Mouse (Mus musculus): Measurements from ENCODE around the gene Mxra8. TPM values are rescaled to one million over a fixed set of nuclear protein-coding genes. Genes with fewer than 3 reads are reported as not detected.

The Mxra8 gene
- 50.7 and 52.6 TPM in 2 replicates for polyA plus RNA-seq (2016; fragmentation: Nextera tagmentation; extraction: Ambion mirVana)

DNA sequence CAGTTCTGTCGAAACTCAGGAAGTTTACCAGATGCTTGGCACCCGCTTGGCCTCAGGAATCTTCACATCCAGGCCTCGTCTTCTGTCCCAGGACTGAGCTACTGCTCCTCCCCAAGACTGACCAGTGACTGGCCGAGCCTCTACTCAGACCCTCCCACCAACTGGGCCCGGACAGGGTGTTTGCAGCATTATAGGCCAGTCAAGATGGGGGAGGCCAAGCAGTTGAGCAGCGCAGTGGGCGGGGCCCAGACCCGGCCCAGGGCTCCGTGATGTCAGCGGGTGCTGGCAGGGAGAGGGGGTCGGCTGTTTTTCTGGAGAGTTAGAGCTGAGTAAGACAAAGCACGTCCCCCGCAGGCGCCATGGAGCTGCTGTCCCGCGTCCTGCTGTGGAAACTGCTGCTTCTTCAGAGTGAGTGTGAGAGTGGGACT, at the start of gene Mxra8:
Gene Mxra8, plus strand, starts transcription at position 198 of the 428 bp plus-strand sequence.
- Histone ChIP-seq H3K9me3 (no peaks in the 10 kb centered on the region), H3K36me3 (peaks cover 15% of the 10 kb centered on the region), H3K27me3 (no peaks in the 10 kb centered on the region), H3K9ac (peak within 1 kb of the TSS; percentile 61), H3K27ac (peak within 1 kb of the TSS; percentile 52), H3K4me3 (peak within 1 kb of the TSS; percentile 47), H3K4me2 (replicated peaks) (peak within 1 kb of the TSS; percentile 94), H3K4me1 (peaks cover 28% of the 10 kb centered on the region)
- WGBS, result 2% methylated on average over 16 of the region's 16 CpGs
- ATAC-seq (ENCODE audit: insufficient number of reproducible peaks, insufficient read depth, low FRiP score, low TSS enrichment), result peak; percentile 79

DNA sequence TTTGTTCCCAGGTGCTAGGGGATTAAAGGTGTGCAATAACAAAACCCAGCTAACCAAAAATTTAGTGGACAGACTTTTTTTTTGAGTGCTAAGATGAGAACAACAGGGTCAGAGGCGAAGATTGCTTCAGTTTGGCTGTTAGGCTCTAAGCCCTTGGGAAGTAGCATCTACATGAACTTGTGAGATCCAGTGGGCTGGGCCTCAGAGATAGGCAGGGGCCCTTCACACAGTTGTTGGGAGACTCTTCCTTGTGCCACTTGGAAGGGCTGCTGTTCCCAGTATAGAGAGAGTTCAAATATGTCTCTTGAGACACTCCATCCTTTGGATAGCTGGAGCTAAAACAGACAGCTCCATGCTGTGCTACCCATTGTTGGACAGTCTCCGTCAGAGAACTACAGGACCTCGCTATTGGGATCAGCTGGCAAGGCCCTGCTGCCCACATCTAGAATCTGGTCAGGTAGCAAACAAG, 49.4 kb upstream of the Mxra8 start, which contains the start of gene Ankrd65:
Gene Ankrd65, plus strand, starts transcription at position 419 of the 469 bp plus-strand sequence.
- Histone ChIP-seq H3K9ac (no peak within 1 kb of the TSS), H3K9me3 (no peaks in the 10 kb centered on the region), H3K36me3 (no peaks in the 10 kb centered on the region), H3K4me1 (peaks cover 5% of the 10 kb centered on the region; the same call in 1 of the 2 replicates), H3K4me2 (replicated peaks) (no peak within 1 kb of the TSS), H3K4me3 (no peak within 1 kb of the TSS), H3K27ac (no peak within 1 kb of the TSS), H3K27me3 (no peaks in the 10 kb centered on the region)
- WGBS, result 79% methylated on average over 3 of the region's 3 CpGs
- ATAC-seq (ENCODE audit: insufficient number of reproducible peaks, insufficient read depth, low FRiP score, low TSS enrichment), result no peak

DNA sequence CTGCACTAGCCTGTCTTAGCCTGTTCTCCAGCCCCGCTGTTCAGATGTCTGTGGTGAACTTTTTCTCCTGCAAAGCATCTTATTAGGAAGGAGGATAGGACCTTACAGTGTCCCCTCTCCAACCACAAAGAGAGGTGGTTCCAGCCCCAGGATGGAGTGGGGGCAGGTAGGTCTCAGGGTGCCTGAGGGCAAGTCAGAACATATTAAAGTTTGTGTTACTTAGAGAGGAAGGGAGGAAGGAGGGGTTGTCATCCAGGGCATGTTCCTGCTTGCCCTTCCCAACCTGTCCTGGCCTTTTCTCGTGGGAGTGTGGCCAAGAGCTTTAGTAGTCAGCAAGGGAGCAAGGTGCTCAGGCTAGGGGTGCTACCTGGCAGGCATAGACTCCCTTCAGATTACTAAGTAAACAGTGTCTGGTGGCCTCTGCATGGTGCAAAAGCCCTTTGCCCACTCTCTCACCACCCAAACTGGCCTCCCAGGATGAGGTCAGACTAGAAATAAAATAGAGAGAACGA, 48.8 kb upstream of the Mxra8 start:
- Histone ChIP-seq H3K9ac (no peak overlapping the region), H3K4me3 (no peak overlapping the region), H3K4me1 (no peaks in the 10 kb centered on the region), H3K36me3 (no peaks in the 10 kb centered on the region), H3K27ac (no peak overlapping the region), H3K4me2 (replicated peaks) (no peak overlapping the region), H3K9me3 (no peaks in the 10 kb centered on the region), H3K27me3 (no peaks in the 10 kb centered on the region)
- ATAC-seq (ENCODE audit: insufficient number of reproducible peaks, insufficient read depth, low FRiP score, low TSS enrichment), result no peak; the same call in 1 of the 2 replicates
- 65% methylated on average over 3 of the region's 3 CpGs for WGBS

DNA sequence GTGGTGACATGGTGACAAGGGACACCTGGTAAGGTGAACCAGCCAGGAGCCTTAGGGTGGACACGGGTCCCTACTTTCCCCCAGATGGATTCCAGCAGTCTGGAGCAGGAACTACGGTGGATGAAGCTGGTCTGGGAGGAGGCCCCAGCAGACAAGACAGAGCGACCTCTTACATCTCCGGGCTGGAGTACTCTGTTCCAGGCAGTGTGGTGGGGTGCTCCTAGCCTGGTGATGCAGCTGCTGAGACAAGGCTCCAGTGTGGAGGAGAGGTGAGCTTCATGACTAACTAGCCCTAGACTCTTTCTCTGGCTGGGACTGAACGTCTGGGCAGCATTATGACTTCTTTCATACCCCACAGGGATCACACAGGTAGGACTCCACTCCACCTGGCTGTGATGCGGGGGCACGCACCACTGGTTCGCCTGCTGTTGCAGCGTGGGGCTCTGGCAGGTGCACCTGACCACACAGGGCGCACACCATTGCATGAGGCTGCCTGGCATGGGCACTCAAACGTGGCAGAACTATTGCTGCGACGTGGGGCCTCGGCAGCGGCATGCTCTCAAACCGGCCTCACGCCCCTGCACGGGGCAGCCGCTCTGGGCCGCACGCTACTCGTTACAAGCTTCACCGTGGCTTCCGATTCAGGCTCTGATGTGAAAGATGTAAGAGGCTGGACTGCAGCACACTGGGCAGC, 48.1 kb upstream of the Mxra8 start:
- Histone ChIP-seq H3K4me2 (replicated peaks) (no peak overlapping the region), H3K27ac (no peak overlapping the region), H3K36me3 (no peaks in the 10 kb centered on the region), H3K9ac (no peak overlapping the region), H3K9me3 (no peaks in the 10 kb centered on the region), H3K4me3 (no peak overlapping the region), H3K27me3 (no peaks in the 10 kb centered on the region), H3K4me1 (no peaks in the 10 kb centered on the region)
- peak; percentile 47; the same call in 1 of the 2 replicates for ATAC-seq (ENCODE audit: insufficient number of reproducible peaks, insufficient read depth, low FRiP score, low TSS enrichment)
- WGBS, result 73% methylated on average over 24 of the region's 24 CpGs

DNA sequence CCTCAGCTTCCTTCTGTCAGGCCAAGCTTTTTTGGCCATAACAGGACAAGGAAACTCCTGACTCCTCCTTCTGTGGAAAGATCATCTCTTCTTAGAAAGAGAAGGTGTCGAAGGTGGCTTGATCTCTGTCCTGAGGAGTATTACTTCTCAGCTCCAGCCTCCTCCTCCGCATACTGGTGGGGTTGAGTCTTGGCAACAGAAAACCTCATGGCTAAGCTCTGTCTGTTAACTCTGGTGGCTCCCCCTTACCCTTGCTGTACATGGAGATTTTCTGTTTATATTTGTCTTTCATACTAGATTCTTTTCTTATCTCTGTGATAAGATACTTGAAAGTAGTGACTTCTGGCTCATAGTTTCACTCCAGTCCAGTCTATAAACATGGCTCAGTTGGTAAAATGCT, 45.8 kb upstream of the Mxra8 start:
- H3K27ac ChIP-seq, result no peak overlapping the region
- H3K27me3 ChIP-seq, result no peaks in the 10 kb centered on the region
- no peaks in the 10 kb centered on the region for H3K36me3 ChIP-seq
- no peaks in the 10 kb centered on the region for H3K4me1 ChIP-seq
- H3K4me3 ChIP-seq, result no peak overlapping the region
- no peak overlapping the region for H3K4me2 ChIP-seq (replicated peaks)
- no peak overlapping the region for H3K9ac ChIP-seq
- no peak for ATAC-seq (ENCODE audit: insufficient number of reproducible peaks, insufficient read depth, low FRiP score, low TSS enrichment)
- 81% methylated on average over 2 of the region's 2 CpGs for WGBS
- H3K9me3 ChIP-seq, result no peaks in the 10 kb centered on the region

DNA sequence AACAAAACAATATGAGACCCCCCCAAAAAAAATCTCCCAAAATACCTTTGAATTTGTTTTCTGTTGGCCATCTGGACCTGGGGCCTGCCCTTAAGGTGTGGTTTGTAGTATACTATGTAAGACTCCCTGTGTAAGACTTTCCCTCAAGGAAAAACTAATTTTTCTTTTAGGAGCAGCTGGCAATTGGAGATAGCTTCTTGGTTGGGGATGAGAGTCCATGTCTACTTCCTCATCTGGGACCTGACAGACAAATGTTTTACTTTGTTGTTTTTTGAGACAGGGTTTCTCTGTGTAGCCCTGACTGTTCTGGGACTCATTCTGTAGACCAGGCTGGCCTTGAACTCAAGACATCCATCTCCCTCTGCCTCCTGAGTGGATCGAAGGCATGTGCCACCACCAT, 37.4 kb upstream of the Mxra8 start:
- no peak overlapping the region for H3K4me3 ChIP-seq
- no peak overlapping the region for H3K4me2 ChIP-seq (replicated peaks)
- 100% methylated on average over 1 of the region's 1 CpGs for WGBS
- no peaks in the 10 kb centered on the region for H3K9me3 ChIP-seq
- no peaks in the 10 kb centered on the region for H3K27me3 ChIP-seq
- no peak overlapping the region for H3K9ac ChIP-seq
- no peak overlapping the region for H3K27ac ChIP-seq
- peaks cover 15% of the 10 kb centered on the region for H3K4me1 ChIP-seq
- ATAC-seq (ENCODE audit: insufficient number of reproducible peaks, insufficient read depth, low FRiP score, low TSS enrichment), result no peak
- peaks cover 10% of the 10 kb centered on the region; the same call in 1 of the 2 replicates for H3K36me3 ChIP-seq

DNA sequence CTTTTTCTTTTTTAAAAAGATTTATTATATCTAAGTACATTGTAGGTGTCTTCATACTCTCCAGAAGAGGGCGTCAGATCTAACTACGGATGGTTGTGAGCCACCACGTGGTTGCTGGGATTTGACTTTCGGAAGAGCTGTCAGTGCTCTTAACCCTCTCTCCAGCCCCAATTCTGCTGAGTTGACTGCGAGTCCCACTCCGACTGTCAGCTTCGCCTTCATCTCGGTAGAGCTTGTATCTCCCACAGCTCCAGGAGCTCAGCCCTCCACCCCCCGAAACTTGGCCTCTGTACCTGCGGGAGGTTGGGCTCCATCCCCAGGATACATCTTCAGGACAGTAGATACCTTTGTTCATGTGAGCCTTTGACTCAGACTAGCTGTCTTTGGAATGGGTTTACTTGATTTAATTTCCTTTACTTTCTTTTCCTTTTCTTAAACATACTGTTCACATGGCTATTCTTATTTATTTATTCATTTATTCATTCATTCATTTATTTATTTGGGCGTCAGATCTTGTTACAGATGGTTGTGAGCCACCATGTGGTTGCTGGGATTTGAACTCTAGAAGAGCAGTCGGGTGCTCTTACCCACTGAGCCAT, 36.6 kb upstream of the Mxra8 start, which contains the start of gene Mrpl20:
Gene Mrpl20, plus strand, starts transcription at position 138 of the 599 bp plus-strand sequence.
- Histone ChIP-seq H3K4me2 (replicated peaks) (peak within 1 kb of the TSS; percentile 61), H3K36me3 (peaks cover 18% of the 10 kb centered on the region), H3K27ac (peak within 1 kb of the TSS; percentile 75), H3K9me3 (no peaks in the 10 kb centered on the region), H3K4me3 (peak within 1 kb of the TSS; percentile 90), H3K9ac (peak within 1 kb of the TSS; percentile 90), H3K27me3 (no peaks in the 10 kb centered on the region), H3K4me1 (peaks cover 15% of the 10 kb centered on the region)
- no peak; the same call in 1 of the 2 replicates for ATAC-seq (ENCODE audit: insufficient number of reproducible peaks, insufficient read depth, low FRiP score, low TSS enrichment)
- WGBS, result 8% methylated on average over 12 of the region's 12 CpGs

DNA sequence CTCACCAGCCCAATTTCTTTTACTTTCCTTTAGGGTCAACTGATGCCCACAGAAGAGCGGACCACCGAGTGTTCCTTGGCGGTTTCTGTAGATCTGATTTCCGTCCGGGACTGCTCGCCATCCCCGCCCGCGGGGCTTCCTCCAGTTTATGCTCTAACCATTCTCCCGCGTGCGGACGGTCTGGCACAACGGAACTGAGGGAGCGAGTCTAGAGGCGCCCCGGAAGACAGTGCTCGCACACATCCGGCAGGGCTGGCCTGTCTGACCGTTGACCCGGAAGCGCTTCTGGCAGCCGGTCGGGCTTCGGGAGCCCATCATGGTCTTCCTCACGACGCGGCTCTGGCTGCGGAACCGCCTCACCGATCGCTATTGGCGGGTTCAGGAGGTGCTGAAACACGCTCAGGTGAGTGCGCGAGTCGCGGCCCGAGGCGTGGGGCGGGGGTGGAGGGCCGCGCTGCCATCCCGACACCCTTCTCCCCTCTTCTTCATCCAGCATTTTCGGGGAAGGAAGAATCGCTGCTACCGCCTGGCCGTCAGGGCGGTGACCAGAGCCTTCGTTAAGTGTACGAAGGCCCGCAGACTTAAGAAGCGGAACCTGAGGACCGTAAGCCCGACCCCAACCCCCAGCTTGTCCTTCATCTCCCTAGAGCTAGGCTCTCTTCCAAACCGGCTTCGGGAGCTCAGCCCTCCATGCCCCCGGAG, 36.0 kb upstream of the Mxra8 start:
- peaks cover 15% of the 10 kb centered on the region for H3K4me1 ChIP-seq
- H3K4me3 ChIP-seq, result peak overlapping the region; percentile 90
- peaks cover 24% of the 10 kb centered on the region for H3K36me3 ChIP-seq
- no peaks in the 10 kb centered on the region for H3K27me3 ChIP-seq
- peak overlapping the region; percentile 90 for H3K9ac ChIP-seq
- H3K27ac ChIP-seq, result peak overlapping the region; percentile 75
- under 1% methylated on average over 57 of the region's 58 CpGs for WGBS
- H3K4me2 ChIP-seq (replicated peaks), result peak overlapping the region; percentile 61
- H3K9me3 ChIP-seq, result no peaks in the 10 kb centered on the region
- peak; percentile 98 for ATAC-seq (ENCODE audit: insufficient number of reproducible peaks, insufficient read depth, low FRiP score, low TSS enrichment)

DNA sequence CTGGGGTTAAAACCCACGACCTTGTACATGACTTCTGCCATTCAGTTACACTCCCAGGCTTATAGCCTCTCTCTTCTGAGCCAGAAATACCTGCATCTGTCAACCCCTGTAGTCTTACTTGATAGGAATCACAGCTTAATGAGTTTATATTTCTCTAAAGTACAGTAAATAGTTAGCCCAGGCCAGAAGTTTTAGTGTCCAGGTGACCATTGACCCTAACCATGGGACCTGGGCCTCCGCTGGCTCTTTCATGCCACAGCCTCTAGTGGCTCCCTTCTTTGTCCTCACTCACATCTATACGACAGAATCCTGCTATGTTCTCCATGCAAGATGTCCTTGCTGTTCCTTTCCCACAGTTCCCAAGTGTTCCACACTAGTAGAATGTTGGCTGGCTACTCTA, 31.6 kb upstream of the Mxra8 start:
- no peak overlapping the region for H3K27ac ChIP-seq
- H3K9ac ChIP-seq, result no peak overlapping the region
- H3K4me3 ChIP-seq, result no peak overlapping the region
- H3K27me3 ChIP-seq, result no peaks in the 10 kb centered on the region
- 84% methylated on average over 3 of the region's 3 CpGs for WGBS
- H3K9me3 ChIP-seq, result no peaks in the 10 kb centered on the region
- H3K36me3 ChIP-seq, result peaks cover 50% of the 10 kb centered on the region
- H3K4me2 ChIP-seq (replicated peaks), result no peak overlapping the region
- ATAC-seq (ENCODE audit: insufficient number of reproducible peaks, insufficient read depth, low FRiP score, low TSS enrichment), result no peak
- H3K4me1 ChIP-seq, result peaks cover 18% of the 10 kb centered on the region

DNA sequence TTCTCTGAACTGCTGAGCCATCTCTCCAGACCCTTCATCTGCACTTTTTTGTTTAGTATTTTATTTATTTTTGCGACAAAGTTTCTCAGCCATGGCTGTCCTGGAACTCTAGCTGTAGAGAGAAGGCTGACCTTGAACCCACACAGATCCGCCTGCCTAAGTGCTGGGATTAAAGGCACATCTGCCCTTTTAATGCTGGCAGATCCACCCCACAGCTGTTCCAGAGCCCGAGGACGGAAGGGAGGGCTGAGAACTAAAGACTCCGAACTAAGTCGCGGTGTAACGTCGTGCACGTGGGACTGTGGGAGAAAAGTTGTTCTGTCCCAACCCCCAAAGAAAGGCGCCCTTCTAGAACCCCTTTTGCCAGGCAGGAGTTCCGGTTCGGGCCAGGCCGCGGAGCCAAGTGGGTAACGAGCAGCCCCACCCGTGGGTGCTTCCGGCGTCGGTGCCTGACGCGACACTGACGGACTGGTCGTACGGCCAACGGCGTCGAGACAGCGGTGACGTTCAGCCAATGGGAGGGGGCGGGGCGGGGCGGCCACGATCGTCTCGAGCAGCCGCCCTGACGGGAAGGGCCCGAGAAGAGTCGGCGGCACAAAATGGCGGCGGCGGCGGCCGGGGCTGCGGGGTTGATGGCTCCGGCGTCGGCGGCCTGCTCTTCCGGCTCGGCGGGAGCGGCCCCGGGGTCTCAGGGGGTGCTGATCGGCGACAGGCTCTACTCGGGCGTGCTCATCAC, 27.4 kb upstream of the Mxra8 start, which contains the start of gene Ccnl2:
Gene Ccnl2, plus strand, starts transcription at position 561 of the 736 bp plus-strand sequence.
- Histone ChIP-seq H3K9ac (peak within 1 kb of the TSS; percentile 98), H3K9me3 (no peaks in the 10 kb centered on the region), H3K27ac (peak within 1 kb of the TSS; percentile 94), H3K4me1 (peaks cover 18% of the 10 kb centered on the region), H3K4me3 (peak within 1 kb of the TSS; percentile 93), H3K27me3 (no peaks in the 10 kb centered on the region), H3K36me3 (peaks cover 74% of the 10 kb centered on the region), H3K4me2 (replicated peaks) (peak within 1 kb of the TSS; percentile 92)
- WGBS, result 1% methylated on average over 60 of the region's 60 CpGs
- peak; percentile 98 for ATAC-seq (ENCODE audit: insufficient number of reproducible peaks, insufficient read depth, low FRiP score, low TSS enrichment)
